Mouse (Mus musculus) megakaryocyte progenitor cell, adult 5-6 weeks (primary cell): Measurements from ENCODE around the gene Sfta2. TPM values are rescaled to one million over a fixed set of nuclear protein-coding genes. Genes with fewer than 3 reads are reported as not detected.

Experiments
- ATAC-seq: replicated peaks from 2 replicates; pipeline ENCODE4 v1.8.0; 2016; ENCODE audit warnings: mild to moderate bottlenecking, moderate TSS enrichment, inconsistent platforms; ENCODE audit not compliant: poor library complexity
- total RNA-seq, 2 experiments: library from RNA; stranded (forward) in 1 of 2; stranded (reverse) in 1 of 2; fragments of 157-497, 149-512 nt in 1 of 2; fragments of 200-1000 nt in 1 of 2; gene quantifications; 2 replicates each; pipeline versions ENCODE4 v1.2.3 to v1.2.4; 2015 to 2017

The Sfta2 gene
- total RNA-seq, 2 experiments from 2014 or later, result not detected

DNA sequence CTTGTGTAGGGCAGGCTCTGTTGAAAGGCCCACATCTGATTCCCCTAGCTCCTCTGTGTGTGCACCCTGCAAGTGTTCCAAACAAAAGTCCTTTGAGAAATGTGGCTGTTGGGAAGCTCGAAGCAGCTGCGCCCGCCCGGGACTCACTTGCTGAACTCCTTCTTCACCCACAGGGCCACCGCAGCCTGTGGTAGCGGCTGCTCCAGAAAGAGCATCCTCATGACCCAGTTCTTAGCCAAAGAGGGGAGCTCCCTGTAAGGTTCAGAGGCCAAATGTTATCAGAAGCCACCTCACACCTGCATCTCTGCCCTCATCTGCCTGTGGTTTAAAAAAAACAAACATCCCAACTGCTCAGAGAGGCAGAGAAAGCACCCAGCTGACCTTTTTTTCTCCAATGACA lies 70.5 kb downstream of the Sfta2 start:
- no peak for ATAC-seq

- ATAC-seq, result no peak
These were observed 71.2 kb downstream of the Sfta2 start for GRCm38 (mm10) chr17:35672527-35672926.

GRCm38 (mm10) chr17:35673416-35674035 lies 72.2 kb downstream of the Sfta2 start, which contains the start of gene Gtf2h4:
TSS of gene Gtf2h4 (minus strand) at chr17:35673739.
- peak; percentile 100 for ATAC-seq

- no peak for ATAC-seq
These were observed 79.2 kb downstream of the Sfta2 start for GRCm38 (mm10) chr17:35680591-35680990.

GRCm38 (mm10) chr17:35681986-35682385 lies 80.6 kb downstream of the Sfta2 start:
- no peak for ATAC-seq

DNA sequence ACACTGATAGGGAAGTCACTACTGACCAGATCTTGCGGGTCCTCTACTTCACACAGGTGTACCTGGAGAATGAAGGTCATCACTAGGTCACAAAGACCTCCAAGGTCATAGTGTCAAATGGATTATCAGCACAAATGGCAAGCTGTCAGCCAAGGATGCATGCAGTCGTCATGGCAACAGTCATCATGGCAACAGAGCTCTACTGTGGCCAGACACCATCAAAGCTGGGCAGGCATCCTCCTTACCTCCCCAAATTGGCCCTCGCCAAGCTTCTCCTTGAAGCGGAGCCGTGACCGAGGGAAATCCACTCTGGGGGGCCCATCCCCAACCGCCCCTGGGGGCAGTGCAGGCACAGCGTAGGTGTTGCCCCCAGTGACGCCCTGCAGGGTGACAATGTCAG lies 83.7 kb downstream of the Sfta2 start:
- no peak for ATAC-seq

DNA sequence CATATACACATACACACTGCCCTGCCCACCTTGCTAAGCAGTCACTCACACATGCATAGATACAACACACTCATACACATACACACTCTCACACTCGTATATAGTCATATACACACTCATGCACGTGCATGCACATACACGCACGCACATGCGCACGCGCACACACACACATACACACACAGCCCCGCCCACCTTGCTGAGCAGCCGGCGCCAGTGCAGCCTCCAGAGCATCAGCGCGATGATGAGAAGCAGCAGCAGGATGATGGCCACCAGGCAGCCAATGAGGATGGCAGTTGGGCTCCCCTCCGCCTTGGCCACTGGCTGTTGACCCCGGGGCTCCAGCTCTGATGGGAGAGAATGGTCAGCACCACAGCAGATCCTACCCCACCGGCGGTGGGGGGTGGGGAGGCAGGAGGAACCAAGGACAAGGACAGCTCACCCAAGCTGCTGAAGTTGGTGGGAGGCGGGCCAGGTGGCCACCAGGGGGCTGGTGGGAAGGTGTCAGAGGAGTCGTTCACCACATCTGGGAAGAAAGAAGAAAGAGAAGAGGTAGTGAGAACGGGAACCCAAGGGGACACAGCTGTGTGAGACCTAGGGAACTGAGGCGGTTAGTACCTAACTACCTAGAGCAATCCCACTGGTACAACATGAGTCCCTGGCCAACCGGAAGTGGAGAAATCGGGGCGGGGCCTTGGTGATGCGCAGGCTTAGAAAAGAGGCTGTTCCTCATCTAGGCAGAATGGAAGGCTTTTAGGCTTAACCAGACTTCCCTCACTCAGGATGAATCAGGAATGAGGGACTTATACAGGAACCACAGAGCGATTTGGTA lies 87.2 kb downstream of the Sfta2 start:
- peak; percentile 55 for ATAC-seq

DNA sequence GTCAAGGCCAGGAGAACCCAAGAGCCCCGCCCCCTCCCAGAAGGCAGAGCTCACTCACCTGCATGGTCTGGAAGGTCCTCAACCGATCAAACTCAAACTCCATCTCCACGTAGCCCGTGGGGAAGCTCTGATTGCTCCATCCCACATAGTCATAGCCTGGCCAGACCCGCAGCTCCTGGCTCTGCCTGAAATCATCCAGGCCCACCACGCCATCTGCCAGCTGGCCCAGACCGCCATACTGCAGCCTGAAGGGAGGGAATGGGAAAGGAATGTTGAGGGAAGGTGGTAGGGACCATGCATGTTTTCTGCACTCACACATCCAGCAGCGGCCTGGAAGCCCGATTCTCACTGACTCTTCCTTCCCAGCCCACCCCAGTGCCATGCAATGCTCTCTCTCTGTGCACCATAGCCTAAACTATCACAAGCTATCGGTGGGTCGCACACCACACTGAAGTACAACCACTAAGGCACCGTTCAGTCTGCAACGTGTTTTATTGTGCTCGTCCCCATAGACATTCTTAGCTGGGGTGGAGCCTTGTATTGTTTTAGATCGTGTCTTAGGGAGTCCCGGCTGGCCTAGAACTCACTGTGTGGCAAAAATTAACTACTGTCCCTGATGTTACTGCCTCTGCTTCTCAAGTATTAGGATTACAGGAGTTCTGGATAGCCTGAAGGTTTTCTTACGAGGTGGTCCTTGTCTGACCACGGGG lies 88.7 kb downstream of the Sfta2 start:
- ATAC-seq, result no peak

DNA sequence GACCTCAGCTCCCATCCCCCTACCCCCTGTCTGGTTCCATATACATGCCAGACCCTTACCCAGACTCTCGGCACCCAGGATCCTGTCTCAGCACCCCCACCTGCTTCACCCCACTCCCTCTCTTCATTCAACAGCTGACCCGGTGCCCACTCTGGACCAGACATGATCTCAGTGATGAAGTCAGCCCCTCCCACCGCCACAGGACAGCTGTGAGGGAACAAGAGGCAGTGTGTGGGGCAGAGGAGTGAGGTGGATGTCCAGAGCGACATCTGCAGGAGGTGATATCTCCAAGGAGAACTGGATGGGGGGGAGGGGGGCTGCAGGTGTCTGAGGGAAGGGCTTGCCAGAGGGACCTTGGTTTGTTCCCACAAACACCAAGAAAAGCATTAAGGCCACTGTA lies 90.5 kb downstream of the Sfta2 start:
- no peak for ATAC-seq

DNA sequence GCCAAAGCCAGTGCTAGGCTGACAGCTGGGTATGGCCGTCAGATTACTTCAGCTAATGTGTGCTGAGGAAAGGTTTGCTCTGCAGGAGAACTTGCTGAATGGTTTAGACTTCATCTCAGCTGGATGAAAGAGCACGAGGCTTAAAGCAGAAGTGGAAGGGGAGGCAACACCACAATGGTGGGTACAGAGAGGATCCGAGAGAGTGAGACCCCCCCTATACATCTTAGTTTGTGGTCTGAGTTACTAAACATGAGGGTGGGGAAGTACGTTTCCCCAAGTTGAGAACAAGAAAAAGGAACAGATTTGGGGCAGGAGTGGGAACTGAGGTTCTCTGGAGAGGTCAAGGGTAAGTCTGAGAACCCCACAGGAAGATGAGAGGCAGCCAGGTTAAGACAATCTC lies 91.0 kb downstream of the Sfta2 start:
- ATAC-seq, result peak; percentile 70

GRCm38 (mm10) chr17:35693906-35694305 lies 92.6 kb downstream of the Sfta2 start:
- ATAC-seq, result no peak

DNA sequence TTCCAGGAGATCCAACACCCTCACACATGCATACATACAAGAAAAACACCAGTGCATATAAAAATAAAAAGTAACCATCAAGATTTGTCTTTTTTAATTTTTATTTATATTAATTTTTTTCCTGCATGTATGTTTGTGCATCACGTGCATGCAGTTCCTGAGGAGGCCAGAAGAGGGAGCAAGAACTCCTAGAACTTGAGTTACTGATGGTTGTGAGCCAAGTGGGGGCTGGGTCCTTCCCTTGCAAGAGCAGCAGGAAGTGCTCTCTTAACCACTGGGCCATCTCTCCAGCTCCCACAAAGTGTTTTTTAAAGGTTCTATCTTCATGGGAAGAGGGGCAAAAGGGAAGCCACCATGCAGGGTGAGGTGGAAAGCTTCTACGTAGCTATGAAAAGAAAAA lies 93.9 kb downstream of the Sfta2 start:
- no peak for ATAC-seq

GRCm38 (mm10) chr17:35696691-35697090 lies 95.3 kb downstream of the Sfta2 start:
- no peak for ATAC-seq

DNA sequence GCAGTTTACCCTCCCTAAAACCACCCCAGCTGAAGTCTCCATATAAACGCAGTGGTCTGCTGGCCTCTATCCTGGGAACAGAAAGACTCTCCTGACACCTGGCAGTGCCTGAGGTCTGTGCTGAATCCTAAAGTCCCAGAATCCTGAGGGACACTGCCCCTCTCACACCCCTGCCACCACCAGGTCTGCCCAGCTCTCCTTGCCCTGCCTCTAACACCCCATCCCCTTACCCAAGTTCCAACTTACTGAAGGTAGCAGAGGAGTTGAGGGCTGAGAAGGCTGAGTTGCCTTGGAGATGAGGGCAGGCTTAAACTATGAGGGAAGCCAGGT lies 96.0 kb downstream of the Sfta2 start:
- no peak for ATAC-seq

GRCm38 (mm10) chr17:35697759-35698500 lies 96.6 kb downstream of the Sfta2 start:
- no peak for ATAC-seq

GRCm38 (mm10) chr17:35698501-35698883 lies 97.1 kb downstream of the Sfta2 start:
- ATAC-seq, result no peak

- ATAC-seq, result no peak; the same call in 1 of the 2 replicates
These were observed 98.6 kb downstream of the Sfta2 start for GRCm38 (mm10) chr17:35699919-35700318.
